Mouse (Mus musculus): ENCODE measurements at regions not wholly inside any gene's neighbourhood (a gene's known extent, or its start where the extent isn't known, plus 50 kb on each side); places are given as distances from the start of the nearest gene placed in this dataset.

- Histone ChIP-seq H3K4me1 (replicated peaks; ENCODE audit: control insufficient read depth, insufficient read depth, low read length) (no peaks in the 10 kb centered on the region), H3K4me3 (ENCODE audit: low read depth, low read length) (no peak overlapping the region), H3K36me3 (ENCODE audit: control insufficient read depth, insufficient read depth) (no peaks in the 10 kb centered on the region), H3K9me3 (ENCODE audit: control insufficient read depth) (no peaks in the 10 kb centered on the region), H3K4me2 (replicated peaks; ENCODE audit: low read depth) (no peak overlapping the region), H3K27me3 (replicated peaks; ENCODE audit: control insufficient read depth, insufficient read depth, low read length) (no peaks in the 10 kb centered on the region), H3K9ac (ENCODE audit: low read depth, low read length) (no peak overlapping the region), H3K27ac (ENCODE audit: low read depth, low read length) (no peak overlapping the region)
- no peak for ATAC-seq
- WGBS = 79% methylated on average over 7 of the region's 7 CpGs
- TF ChIP-seq CTCF (IDR thresholded peaks at IDR 0.05; ENCODE audit: low read depth) = no peak
Measured at GRCm38 (mm10) chr4:124086254-124086653, 168.4 kb upstream of the 4930535I16Rik start.

- TF ChIP-seq CTCF (IDR thresholded peaks at IDR 0.05; ENCODE audit: low read depth) = no peak
- no peaks in the 10 kb centered on the region for H3K36me3 ChIP-seq (ENCODE audit: control insufficient read depth, insufficient read depth)
- H3K27ac ChIP-seq (ENCODE audit: low read depth, low read length) = no peak overlapping the region
- no peaks in the 10 kb centered on the region for H3K9me3 ChIP-seq (ENCODE audit: control insufficient read depth)
- H3K4me1 ChIP-seq (replicated peaks; ENCODE audit: control insufficient read depth, insufficient read depth, low read length) = no peaks in the 10 kb centered on the region
- 39% methylated on average over 3 of the region's 3 CpGs for WGBS
- H3K4me3 ChIP-seq (ENCODE audit: low read depth, low read length) = no peak overlapping the region
- no peaks in the 10 kb centered on the region for H3K27me3 ChIP-seq (replicated peaks; ENCODE audit: control insufficient read depth, insufficient read depth, low read length)
- no peak overlapping the region for H3K9ac ChIP-seq (ENCODE audit: low read depth, low read length)
- H3K4me2 ChIP-seq (replicated peaks; ENCODE audit: low read depth) = no peak overlapping the region
- peak; percentile 73 for ATAC-seq
Measured at GRCm38 (mm10) chr4:124079603-124080002, 161.8 kb upstream of the 4930535I16Rik start.

- H3K9ac ChIP-seq (ENCODE audit: low read depth, low read length) = no peak overlapping the region
Measured at GRCm38 (mm10) chr4:124075551-124075950, 157.7 kb upstream of the 4930535I16Rik start.

GRCm38 (mm10) chr4:124073646-124074045 lies 155.8 kb upstream of the 4930535I16Rik start:
- WGBS = 72% methylated on average over 1 of the region's 1 CpGs
- no peaks in the 10 kb centered on the region for H3K27me3 ChIP-seq (replicated peaks; ENCODE audit: control insufficient read depth, insufficient read depth, low read length)
- no peaks in the 10 kb centered on the region for H3K9me3 ChIP-seq (ENCODE audit: control insufficient read depth)
- no peaks in the 10 kb centered on the region for H3K36me3 ChIP-seq (ENCODE audit: control insufficient read depth, insufficient read depth)
- no peak overlapping the region for H3K9ac ChIP-seq (ENCODE audit: low read depth, low read length)
- ATAC-seq = no peak
- no peak overlapping the region for H3K27ac ChIP-seq (ENCODE audit: low read depth, low read length)
- no peak overlapping the region for H3K4me3 ChIP-seq (ENCODE audit: low read depth, low read length)
- no peaks in the 10 kb centered on the region for H3K4me1 ChIP-seq (replicated peaks; ENCODE audit: control insufficient read depth, insufficient read depth, low read length)
- no peak overlapping the region for H3K4me2 ChIP-seq (replicated peaks; ENCODE audit: low read depth)
- no peak for TF ChIP-seq CTCF (IDR thresholded peaks at IDR 0.05; ENCODE audit: low read depth)

More at GRCm38 (mm10) chr4:124075551-124075950, 157.7 kb upstream of the 4930535I16Rik start:
- H3K27ac ChIP-seq (ENCODE audit: low read depth, low read length) = no peak overlapping the region
- ATAC-seq = no peak
- H3K36me3 ChIP-seq (ENCODE audit: control insufficient read depth, insufficient read depth) = no peaks in the 10 kb centered on the region
- H3K4me1 ChIP-seq (replicated peaks; ENCODE audit: control insufficient read depth, insufficient read depth, low read length) = no peaks in the 10 kb centered on the region
- no peak for TF ChIP-seq CTCF (IDR thresholded peaks at IDR 0.05; ENCODE audit: low read depth)
- H3K9me3 ChIP-seq (ENCODE audit: control insufficient read depth) = no peaks in the 10 kb centered on the region
- H3K4me3 ChIP-seq (ENCODE audit: low read depth, low read length) = no peak overlapping the region
- H3K27me3 ChIP-seq (replicated peaks; ENCODE audit: control insufficient read depth, insufficient read depth, low read length) = no peaks in the 10 kb centered on the region
- WGBS = 70% methylated on average over 5 of the region's 5 CpGs
- H3K4me2 ChIP-seq (replicated peaks; ENCODE audit: low read depth) = no peak overlapping the region

GRCm38 (mm10) chr4:124064601-124065000 lies 146.8 kb upstream of the 4930535I16Rik start:
- TF ChIP-seq CTCF (IDR thresholded peaks at IDR 0.05; ENCODE audit: low read depth) = no peak
- no peak for ATAC-seq
- Histone ChIP-seq H3K9me3 (ENCODE audit: control insufficient read depth) (no peaks in the 10 kb centered on the region), H3K4me1 (replicated peaks; ENCODE audit: control insufficient read depth, insufficient read depth, low read length) (no peaks in the 10 kb centered on the region), H3K27me3 (replicated peaks; ENCODE audit: control insufficient read depth, insufficient read depth, low read length) (no peaks in the 10 kb centered on the region), H3K4me3 (ENCODE audit: low read depth, low read length) (no peak overlapping the region), H3K27ac (ENCODE audit: low read depth, low read length) (no peak overlapping the region), H3K9ac (ENCODE audit: low read depth, low read length) (no peak overlapping the region), H3K4me2 (replicated peaks; ENCODE audit: low read depth) (no peak overlapping the region), H3K36me3 (ENCODE audit: control insufficient read depth, insufficient read depth) (no peaks in the 10 kb centered on the region)
- 78% methylated on average over 3 of the region's 3 CpGs for WGBS

GRCm38 (mm10) chr4:124063269-124064100 lies 145.7 kb upstream of the 4930535I16Rik start:
- H3K36me3 ChIP-seq (ENCODE audit: control insufficient read depth, insufficient read depth) = no peaks in the 10 kb centered on the region
- ATAC-seq = no peak
- no peaks in the 10 kb centered on the region for H3K27me3 ChIP-seq (replicated peaks; ENCODE audit: control insufficient read depth, insufficient read depth, low read length)
- H3K4me1 ChIP-seq (replicated peaks; ENCODE audit: control insufficient read depth, insufficient read depth, low read length) = no peaks in the 10 kb centered on the region
- H3K4me3 ChIP-seq (ENCODE audit: low read depth, low read length) = no peak overlapping the region
- no peak overlapping the region for H3K4me2 ChIP-seq (replicated peaks; ENCODE audit: low read depth)
- no peak for TF ChIP-seq CTCF (IDR thresholded peaks at IDR 0.05; ENCODE audit: low read depth)
- H3K9me3 ChIP-seq (ENCODE audit: control insufficient read depth) = no peaks in the 10 kb centered on the region
- H3K27ac ChIP-seq (ENCODE audit: low read depth, low read length) = no peak overlapping the region
- no peak overlapping the region for H3K9ac ChIP-seq (ENCODE audit: low read depth, low read length)
- 72% methylated on average over 4 of the region's 4 CpGs for WGBS

Data from intestine, postnatal 0 days (tissue).